Comparison of ENCODE assay signal across 22 mouse cellular contexts in the genomic region with DNA sequence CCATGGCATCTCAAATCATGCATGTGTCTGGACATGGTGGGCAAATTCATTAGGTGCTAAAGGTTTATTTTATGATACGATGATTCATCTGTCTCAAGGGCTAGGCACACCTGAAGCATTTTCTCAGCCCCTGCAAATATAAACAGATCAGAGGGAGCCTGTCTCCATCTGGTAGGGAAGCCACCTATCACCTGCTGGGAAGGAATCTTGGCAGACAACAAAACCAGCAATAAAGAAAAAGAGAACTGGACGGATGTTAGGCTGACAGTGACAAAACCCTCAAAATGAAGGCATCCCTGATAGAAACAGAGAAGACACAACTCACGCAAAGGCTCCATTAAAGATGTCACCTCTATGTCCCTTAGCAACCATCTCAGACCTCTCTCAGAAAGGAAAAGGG. TPM values are rescaled to one million over a fixed set of nuclear protein-coding genes. Genes with fewer than 3 reads are reported as not detected.
DNase-seq lines count a peak whose midpoint lies in the region; ATAC-seq and TF ChIP-seq lines count a peak whose summit lies in the region.
"Had no signal": no experiment of that assay in that cellular context is flagged by ENCODE, and none has a peak within 500 bp of the region (broad histone marks: within the 10 kb centered on the region; RNA-seq: fewer than 3 reads in every experiment).

No protein-coding gene starts in this region.

- TF ChIP-seq CTCF in heart, postnatal 0 days (IDR thresholded peaks at IDR 0.05; ENCODE audit: low read depth): no peak

- H3K27me3 ChIP-seq in heart, postnatal 0 days (ENCODE audit: control insufficient read depth, insufficient read depth, low read length): peaks cover 12% of the 10 kb centered on the region; the same call in 1 of the 2 replicates
- H3K27me3 ChIP-seq in neural tube, embryonic 13.5 days: peaks cover 35% of the 10 kb centered on the region

- WGBS in heart, postnatal 0 days: 28% methylated on average over 3 of the region's 3 CpGs
- 44% methylated on average over 3 of the region's 3 CpGs for WGBS in neural tube, embryonic 13.5 days

- ATAC-seq in heart, postnatal 0 days (ENCODE audit: insufficient read depth, low read depth): no peak
- no peak for ATAC-seq in neural tube, embryonic 13.5 days (ENCODE audit: low read depth)
- ATAC-seq: forebrain, embryonic 16.5 days; liver, embryonic 12.5 days had no signal

- TF ChIP-seq EP300 in heart, postnatal 0 days (IDR thresholded peaks at IDR 0.05; ENCODE audit: low read depth): no peak

- H3K9me3 ChIP-seq in heart, postnatal 0 days (replicated peaks; ENCODE audit: control insufficient read depth, low read length): no peaks in the 10 kb centered on the region
- no peaks in the 10 kb centered on the region for H3K9me3 ChIP-seq in neural tube, embryonic 13.5 days
- H3K9me3 ChIP-seq: embryonic facial prominence, embryonic 10.5 days; limb, embryonic 10.5 days; liver, embryonic 12.5 days; lung, embryonic 15.5 days had no signal

- peak; percentile 59 to 65 for DNase-seq in cerebellum, adult 18-20 months
- no peak for DNase-seq in cerebellum, postnatal 4 days (ENCODE audit: low spot score in 2 of 2)
- DNase-seq in heart, postnatal 0 days (ENCODE audit: low spot score): no peak
- DNase-seq in heart, adult 8-10 months (ENCODE audit: low spot score): no peak
- no peak for DNase-seq in neural tube, embryonic 10.5 days (ENCODE audit: extremely low spot score, low spot score)
- DNase-seq in thymus, postnatal 25 days: no peak
- DNase-seq in right cerebral cortex, postnatal 14 days: no peak
- DNase-seq: adrenal gland, postnatal 14 days; gastrocnemius, adult 2 months; kidney, adult 8-10 months; kidney, postnatal 4 days; layer of hippocampus, postnatal 36 days; thymus, postnatal 14 days had no signal

- H3K4me3 ChIP-seq in heart, postnatal 0 days (ENCODE audit: low read depth, low read length): peak overlapping the region; percentile 92
- no peak overlapping the region for H3K4me3 ChIP-seq in neural tube, embryonic 13.5 days
- H3K4me3 ChIP-seq: embryonic facial prominence, embryonic 10.5 days; erythroblast, embryonic 14.5 days; gastrocnemius, adult 2 months; limb, embryonic 10.5 days; liver, embryonic 12.5 days; lung, embryonic 15.5 days; myocyte had no signal

- H3K4me2 ChIP-seq in heart, postnatal 0 days (ENCODE audit: low read depth, low read length): peak overlapping the region; percentile 65
- H3K4me2 ChIP-seq in neural tube, embryonic 13.5 days: peak overlapping the region; percentile 92; the same call in 1 of the 2 replicates
- H3K4me2 ChIP-seq: liver, embryonic 12.5 days; lung, embryonic 15.5 days had no signal

- H3K4me1 ChIP-seq in heart, postnatal 0 days (ENCODE audit: control insufficient read depth, insufficient read depth): peaks cover 21% of the 10 kb centered on the region
- peaks cover 15% of the 10 kb centered on the region for H3K4me1 ChIP-seq in neural tube, embryonic 13.5 days (replicated peaks)

- H3K27ac ChIP-seq in heart, postnatal 0 days (ENCODE audit: low read depth): peak overlapping the region; percentile 98
- H3K27ac ChIP-seq in neural tube, embryonic 13.5 days (replicated peaks): no peak overlapping the region
- H3K27ac ChIP-seq: embryonic facial prominence, embryonic 10.5 days; gastrocnemius, adult 2 months; limb, embryonic 10.5 days; liver, embryonic 12.5 days; lung, embryonic 15.5 days; stomach, postnatal 0 days had no signal

- H3K9ac ChIP-seq in heart, postnatal 0 days (replicated peaks; ENCODE audit: low read depth, low read length): peak overlapping the region; percentile 96
- no peak overlapping the region for H3K9ac ChIP-seq in neural tube, embryonic 13.5 days
- H3K9ac ChIP-seq: liver, embryonic 12.5 days; lung, embryonic 15.5 days had no signal

- 0 out of 2 replicates have a peak, but pooled peaks cover 13% of the 10 kb centered on the region for H3K36me3 ChIP-seq in heart, postnatal 0 days (replicated peaks; ENCODE audit: control insufficient read depth, insufficient read depth, low read length)
- no peaks in the 10 kb centered on the region for H3K36me3 ChIP-seq in neural tube, embryonic 13.5 days
- H3K36me3 ChIP-seq: embryonic facial prominence, embryonic 10.5 days; limb, embryonic 10.5 days; liver, embryonic 12.5 days; lung, embryonic 15.5 days had no signal

RNA-seq across cellular contexts. Expression of gene Ryr2, which starts 3.7 kb away (rescaled TPM):
- 317 and 396 TPM in 2 replicates for total RNA-seq in heart, postnatal 0 days (2014; rRNA removed; ENCODE audit: low replicate concordance)
- 48.2 and 61.4 TPM in 2 replicates for polyA plus RNA-seq in heart, postnatal 0 days (2015; fragmentation: Nextera tagmentation; extraction: Ambion mirVana)
- 1,000 to 10,000 TPM in 3 of 4 experiments, 100 to 1,000 TPM in 1; 935 to 1,209 (median 1,093) TPM for total RNA-seq in heart, adult 8-10 months (2022)
- 1.6 and 1.9 TPM in 2 replicates for polyA plus RNA-seq in neural tube, embryonic 13.5 days (2015; fragmentation: Nextera tagmentation; extraction: Ambion mirVana)
- polyA plus RNA-seq: erythroblast, embryonic 14.5 days; myocyte had no signal

Comparison
In these comparisons a context has a peak if more than half of its experiments do, and no peak if none do; other contexts are left out.
1. DNase-seq: peak in cerebellum, adult 18-20 months (2 of 2); none in cerebellum, postnatal 4 days (0 of 2), heart, postnatal 0 days (single experiment), heart, adult 8-10 months (single experiment), neural tube, embryonic 10.5 days (single experiment), thymus, postnatal 25 days (single experiment) and right cerebral cortex, postnatal 14 days (single experiment).